Mouse (Mus musculus): ENCODE data around the gene Tecpr1.

The Tecpr1 gene

DNA sequence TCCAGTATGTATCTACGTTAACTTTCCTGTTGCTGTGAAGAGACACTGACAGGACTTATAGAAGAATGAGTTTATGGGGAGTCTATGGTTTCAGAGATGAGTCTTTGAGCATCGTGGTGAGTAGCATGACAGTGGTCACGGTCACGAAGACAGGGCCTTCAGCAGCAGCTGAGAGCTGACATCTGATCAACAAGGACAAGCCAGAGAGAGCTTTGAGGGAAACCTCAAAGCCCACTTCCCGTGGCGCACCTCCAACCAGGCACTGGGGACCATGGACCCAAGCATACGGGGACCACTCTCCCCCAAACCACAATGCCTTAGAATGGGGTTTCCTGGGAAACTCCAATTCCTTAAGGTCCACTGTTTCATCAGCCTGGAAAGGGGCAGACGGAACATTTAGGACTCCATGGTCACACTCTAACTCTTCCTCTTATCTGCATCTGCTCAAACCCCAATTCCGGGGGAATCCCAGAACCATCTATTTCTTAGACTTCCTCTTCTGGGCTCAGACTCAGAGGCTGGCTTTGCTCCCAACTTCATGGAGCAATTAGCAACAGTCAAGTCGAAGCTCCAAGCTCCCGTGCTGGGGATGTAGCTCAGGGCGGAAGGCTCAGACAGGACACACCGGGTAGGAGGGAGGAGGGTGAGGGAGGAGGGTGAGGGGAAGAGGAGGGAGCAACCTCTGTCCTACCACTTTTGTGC is 28.6 kb upstream of the Tecpr1 start:
- DNase-seq, result peak in 1 of 2 experiments; percentile 32

DNA sequence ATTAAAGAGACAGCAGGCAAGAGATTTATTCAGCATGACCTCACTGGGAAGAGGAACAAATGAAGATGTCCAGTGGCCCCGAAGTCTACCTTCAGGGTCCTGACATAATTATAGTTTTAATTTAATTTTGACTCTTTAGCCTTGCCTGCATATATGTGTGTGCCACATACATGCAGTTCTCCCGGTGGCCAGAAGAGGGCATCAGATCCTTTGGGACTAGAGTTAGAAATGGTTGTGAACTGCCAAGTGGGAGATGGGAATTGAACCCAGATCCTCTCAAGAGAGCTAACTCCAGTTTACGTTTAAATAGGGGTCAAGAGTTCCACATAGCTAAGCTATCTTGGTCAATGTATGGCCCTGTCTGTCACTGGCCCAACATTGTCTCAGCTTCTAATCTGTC is 26.5 kb upstream of the Tecpr1 start:
- peak in 1 of 2 experiments; percentile 40 for DNase-seq

DNA sequence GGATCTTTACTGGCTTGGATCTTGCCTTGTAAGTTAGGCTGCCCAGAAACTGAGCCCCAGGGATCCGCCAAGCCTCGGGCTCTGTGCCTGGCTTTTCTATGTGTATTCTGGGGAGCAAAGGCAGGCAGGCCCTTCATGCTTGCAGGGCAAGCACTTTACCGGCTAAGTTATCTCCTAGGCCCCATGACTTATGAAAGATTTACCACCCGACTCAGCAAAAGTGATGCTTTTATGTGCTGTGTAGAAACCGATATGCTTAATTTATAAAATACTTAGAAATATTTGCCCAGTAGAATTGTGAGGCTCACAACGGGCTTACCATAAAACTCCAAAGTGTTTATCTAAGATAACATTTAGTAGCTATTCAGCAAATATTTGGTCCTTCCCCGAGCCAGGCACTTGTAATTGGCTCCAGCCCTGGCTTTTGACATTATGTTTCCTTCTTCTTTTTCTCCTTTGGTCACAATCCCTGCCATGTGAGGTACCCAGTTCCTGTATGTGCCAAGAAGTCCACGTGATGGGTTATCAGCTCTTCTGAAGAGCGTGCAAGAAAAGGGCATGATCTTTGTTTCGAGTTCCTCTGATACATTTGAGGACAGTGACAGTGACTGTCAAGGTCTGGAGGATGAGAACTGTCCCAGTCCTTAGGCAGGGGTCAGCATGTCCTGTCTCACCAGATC is 24.6 kb upstream of the Tecpr1 start:
- no peak for DNase-seq

DNA sequence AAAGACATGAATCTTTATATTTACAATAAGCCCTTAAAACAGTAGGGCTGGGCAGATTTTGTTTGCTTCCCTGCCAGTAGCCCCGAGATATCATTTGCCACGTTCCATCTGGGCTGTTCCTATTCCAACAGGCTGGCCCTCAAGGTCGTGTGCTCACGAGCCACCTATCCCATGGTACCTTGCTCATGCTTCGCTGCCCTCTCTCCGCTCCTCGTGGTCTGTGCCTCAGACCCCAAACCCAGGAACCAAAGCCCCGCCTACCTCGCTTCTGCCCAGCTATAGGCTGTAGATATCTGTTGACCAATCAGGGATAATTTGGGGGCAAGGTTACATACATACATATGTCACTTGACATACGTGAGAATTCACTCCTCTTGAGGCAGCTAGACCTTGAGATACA is 23.9 kb upstream of the Tecpr1 start:
- no peak for DNase-seq

DNA sequence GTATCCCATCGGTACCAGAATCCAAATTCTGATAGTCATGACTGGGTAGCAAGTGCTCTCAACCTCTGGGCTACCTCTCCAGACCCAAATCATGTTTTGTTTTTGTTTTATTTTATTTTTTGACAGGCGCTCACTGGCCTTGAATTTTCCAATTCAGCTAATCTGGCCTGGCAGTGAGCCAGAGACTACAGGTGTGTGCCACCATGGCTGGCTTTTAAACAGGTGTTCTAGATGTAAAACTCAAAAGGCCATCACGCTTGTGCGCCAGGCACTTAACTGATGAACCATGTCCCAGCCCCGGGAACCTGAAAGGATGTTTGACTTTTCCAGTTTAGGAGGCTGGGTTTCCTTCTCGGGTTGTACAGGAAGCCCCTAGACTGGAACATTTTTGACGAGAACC is 23.3 kb upstream of the Tecpr1 start:
- DNase-seq, result no peak

DNA sequence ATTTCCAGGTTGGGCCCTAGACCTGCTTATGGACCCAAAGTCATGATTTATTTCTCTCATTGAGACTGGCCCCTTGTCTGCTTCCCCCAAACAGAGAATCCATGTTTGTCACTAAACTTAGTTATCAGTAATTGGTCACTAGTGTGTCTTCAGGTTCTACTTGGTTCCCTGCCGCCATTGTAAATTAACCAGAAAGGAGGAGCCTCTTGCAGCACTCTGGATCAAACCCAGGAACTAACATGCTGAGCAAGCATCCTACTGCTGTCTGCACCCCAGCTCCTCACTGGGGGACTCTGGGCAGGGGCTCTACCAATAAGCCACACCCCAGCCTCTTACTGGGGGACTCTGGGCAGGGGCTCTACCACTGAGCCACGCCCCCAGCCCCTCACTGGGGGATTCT is 22.2 kb upstream of the Tecpr1 start:
- no peak for DNase-seq

DNA sequence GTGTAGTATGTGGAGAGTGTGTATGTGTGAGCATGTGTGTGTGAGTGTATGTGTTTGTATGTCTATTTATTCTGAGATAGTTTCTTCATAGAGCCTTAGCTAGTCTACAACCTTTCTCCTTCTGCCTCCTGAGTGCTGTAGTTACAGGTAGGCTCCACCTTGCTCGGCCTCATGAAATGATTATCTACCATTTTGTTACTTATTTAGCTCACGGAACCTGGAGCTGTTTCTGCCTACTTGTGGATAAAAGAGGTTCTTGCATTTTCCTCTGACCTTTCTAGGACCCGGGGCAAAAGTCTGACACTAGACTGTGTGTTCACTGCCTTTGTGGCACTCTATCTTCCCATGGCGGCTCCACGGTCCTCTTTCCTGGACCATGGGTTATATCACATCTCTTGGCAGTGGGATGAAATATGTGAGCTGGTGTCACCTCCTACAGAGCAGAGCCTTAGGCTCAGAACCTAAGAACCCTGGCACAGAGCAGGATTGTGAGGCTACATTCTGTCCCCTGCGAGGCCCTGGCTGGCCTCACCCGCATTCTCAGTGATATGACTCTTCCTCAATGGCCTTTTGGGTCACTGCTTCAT is 20.6 kb upstream of the Tecpr1 start, which contains the start of gene Bri3:
Bri3 (plus strand) TSS at position 537 of the 587 bp plus-strand sequence.
- DNase-seq, result no peak

DNA sequence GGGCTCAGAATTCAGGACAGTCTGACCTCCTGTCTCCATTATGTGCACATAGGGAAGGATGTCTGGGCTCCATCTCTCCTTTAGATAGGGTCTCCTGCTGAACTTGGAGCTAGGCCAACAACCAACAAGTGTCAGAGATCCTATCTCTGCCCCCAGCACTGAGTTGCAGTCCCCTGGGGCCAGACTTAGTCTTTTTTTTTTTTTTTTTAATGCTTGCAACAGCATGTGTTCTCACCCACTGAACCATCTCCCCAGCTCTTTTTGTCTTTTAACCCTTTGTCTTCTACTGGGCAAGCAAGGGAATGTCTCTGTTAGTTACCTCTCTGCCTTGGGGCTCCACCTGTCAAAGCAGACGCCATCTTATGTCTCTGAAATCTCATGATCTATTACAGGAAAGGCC is 15.6 kb upstream of the Tecpr1 start:
- DNase-seq, result no peak

DNA sequence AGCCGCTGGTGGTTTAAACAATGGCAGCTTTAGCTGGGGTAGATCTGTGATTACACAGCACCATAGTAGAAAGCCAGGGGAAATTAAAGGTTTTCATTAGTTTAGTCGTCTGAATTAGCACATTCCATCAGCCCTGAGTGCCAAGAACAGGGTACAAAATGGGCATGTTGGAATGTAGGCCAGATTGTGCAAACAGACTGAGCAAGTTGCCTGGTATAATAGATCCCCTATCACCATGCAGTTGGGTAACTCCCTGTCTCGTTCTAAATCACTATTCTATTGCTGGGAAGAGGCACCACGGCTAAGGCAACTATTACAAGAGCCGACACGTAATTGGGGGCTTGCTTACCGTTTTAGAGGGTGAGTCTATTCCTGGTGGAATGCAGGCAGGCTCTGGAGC is 11.3 kb upstream of the Tecpr1 start:
- DNase-seq, result no peak

DNA sequence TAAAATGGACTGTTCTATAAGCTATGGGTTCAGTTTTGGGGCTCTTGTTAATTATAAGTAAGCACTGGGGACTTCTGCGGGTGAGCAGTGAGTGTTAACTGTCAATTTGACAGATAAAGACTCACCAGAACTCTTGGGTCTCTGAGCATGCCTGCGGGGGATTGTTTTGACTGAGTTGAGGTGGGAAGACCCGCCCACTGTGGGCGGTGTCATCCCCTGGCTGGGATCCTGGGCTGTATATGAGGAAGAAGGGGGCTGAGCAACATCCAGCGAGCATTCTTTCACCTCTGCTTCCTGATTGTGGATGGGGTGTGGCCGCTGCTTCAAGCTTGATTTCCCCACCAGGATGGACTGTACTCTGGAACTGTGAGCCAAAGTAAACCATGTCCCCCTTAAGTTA is 10.8 kb upstream of the Tecpr1 start:
- DNase-seq, result no peak

DNA sequence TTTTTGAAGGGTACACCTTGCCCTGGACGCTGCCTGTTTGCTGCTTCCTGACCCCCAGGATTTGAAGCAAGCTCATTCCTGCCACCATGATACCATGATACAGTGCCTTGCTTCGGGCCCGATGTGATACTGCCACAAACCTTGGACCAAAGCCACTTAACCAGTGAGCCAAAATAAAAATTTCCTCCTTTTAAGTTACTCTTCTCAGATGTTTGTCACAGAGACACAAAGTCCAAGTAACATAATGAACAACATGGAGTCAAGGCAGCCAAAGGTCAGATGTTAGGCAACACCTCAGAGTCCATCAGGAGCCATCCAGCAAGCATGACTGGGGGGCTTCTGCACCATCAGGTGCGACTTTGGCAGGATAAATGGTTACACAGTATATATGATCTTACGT is 9.1 kb upstream of the Tecpr1 start:
- DNase-seq, result no peak

DNA sequence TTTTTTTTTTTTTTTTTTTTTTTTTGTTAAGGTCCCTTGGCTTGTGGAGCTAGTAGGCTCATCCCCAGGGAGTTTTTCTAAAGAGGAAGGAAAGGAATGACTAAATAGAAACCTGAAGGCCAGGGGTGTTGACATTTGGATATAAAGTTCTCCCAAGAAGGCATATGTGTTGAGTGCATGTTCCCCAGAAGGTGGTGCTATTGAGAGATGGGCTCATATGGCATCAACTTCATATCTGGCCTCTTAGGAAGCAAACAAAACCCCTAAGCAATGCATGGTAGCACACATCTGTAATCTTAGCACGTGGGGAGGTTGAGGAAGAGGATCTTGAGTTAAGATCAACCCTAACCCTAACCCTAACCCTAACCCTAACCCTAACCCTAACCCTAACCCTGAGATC is 8.0 kb upstream of the Tecpr1 start:
- DNase-seq, result no peak

DNA sequence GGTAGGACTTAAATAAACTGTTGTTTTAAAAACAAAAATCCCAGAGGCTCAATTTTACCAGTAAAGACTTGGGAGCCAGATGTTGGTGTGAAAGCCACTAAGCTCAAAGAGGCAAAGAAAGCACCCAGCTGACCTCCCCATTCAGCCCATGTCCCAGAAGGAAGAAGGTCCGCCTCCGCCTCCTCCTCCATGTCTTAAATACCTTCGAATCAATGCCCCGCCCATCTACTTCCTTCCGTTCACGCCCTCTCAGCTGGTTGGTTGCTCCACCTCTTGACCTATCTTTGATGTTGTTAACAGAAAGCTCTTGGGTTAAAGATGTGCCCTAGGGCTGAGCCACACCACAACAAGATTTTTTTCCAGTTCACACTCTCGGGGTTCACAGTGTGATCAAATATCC is 6.8 kb upstream of the Tecpr1 start:
- DNase-seq, result no peak

DNA sequence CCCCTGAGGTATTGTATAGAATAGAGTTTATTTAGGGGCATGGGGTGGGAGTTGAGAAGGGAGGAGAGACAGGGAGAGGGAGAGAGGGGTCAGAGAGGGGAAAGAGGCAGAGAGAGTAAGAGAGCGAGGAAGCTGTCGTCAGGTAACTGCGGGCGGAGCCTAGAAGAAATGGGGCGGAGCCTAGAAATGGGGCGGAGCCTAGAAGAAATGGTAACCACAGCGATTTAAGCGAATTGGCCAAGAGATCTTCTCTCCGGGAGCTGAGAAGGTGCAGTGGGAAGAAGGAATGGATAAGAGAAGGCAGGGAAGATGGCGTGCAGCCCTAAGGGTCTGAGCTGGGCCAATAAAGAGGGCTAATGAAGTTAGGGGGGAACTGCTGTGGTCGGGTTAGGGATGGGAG is 2.8 kb upstream of the Tecpr1 start:
- DNase-seq, result no peak

DNA sequence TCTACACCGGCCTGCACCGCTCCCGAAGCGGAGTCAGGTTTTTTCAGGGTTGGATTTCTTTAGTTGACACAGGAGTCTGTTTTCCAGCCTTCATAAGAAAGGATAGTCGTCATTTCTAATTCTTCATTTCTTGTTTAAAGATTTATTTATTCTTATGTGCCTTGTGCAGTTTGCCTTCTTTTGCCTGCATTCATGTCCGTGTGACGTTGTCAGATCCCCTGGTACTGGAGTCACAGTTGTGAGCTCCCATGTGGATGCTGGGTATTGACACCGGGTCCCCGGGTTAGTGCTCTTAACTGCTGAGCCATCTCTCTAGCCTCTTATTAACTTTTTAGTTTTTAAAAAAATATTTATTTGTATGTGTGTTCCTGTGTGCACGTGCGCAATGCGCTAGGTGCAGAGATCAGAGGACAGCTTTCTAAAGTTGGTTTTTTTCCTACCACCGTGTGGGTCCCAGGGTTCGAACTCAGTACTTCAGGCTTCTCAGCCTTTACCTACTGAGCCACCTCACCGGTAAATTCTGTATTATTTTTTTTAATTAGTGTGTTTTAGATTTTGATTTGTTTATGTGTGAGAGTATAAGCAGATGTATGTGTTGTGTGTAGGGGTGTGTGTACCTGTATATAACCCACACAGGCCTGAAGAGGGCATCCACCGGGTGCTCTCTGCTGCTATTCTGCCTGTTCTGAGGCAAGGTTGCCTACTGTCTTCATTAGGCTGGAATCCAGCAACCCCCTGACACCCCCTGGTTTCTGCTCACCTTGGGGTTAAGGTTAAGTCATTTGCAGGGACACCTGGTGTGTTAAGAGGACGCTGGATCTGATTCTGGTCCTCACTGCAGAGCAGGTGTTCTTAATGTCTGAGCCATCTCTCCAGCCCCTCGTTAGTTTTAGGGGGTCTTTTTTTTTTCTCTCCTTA is 743 bp upstream of the Tecpr1 start:
- peak in 1 of 2 experiments; percentile 33 for DNase-seq

DNA sequence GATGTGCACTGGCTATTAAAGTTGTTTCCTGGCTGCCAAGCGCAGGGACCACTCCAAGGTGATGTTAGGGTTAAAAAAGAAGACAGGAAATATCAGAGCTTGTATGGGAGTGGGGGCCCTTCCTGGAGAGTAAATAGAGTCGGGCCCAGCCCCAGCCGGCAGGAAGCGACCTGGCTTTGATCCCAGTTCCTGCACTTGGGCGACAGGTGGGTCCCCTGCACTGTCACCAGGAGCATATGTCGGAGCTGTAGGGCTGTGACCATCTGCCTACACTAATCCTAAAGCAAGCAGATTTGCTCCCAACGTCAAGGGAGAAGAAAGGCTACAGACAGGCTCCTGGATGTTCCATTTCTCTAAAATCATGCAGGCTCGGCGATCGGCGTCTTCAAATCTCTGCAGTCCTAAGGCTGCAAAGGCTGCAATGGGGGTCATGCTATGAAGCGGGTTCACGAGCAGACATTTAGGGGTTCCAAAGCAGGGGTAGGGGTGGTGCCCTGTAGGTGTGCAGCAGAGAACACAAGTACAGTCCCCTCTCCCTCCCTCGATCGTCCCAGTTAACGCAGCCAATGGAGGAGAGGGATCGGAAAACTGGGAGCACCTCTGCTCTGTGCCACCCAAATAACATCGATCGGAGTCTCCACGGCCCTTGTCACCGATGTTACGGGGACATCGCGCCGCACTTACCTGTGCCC is 458 bp downstream of the Tecpr1 start:
- peak in 1 of 2 experiments; percentile 53 for DNase-seq

DNA sequence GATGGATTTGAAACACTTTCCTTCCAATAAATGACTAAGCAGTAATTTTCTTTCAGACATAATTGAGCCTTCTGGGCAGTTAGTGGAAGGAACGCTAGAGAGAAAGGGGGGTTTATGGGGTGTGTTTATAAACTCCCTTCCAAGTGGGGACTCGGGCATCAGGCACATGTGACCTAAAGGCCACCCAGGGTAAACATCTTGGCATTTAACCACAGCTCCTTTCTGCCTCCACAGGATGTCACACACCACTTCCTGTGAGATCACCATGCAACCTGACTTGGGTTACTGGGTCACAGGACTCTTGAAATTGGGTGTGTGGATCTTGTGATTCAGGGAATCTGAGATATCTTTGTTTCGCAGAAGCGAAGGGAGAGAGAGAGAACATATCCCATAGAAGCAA is 2.1 kb downstream of the Tecpr1 start:
- peak; percentile 72 to 77 for DNase-seq

DNA sequence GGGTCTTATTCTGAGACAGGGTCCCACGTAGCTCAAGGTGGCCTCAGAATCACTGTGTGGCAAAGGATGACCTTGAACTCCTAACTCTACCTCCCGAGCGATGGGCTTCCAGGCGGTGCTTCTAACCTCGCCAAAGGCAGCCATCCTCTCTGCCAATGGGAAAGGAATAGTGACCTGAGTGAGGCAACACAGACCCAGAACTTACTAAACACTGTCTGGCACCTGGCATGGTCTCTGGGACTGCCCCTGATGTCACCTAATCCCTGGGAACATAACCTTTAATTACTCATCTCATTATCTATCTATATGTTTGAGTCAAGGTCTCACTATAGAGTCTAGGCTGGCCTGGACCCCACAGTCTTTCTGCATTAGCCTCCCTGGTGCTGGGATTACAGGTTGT is 3.5 kb downstream of the Tecpr1 start:
- no peak for DNase-seq

DNA sequence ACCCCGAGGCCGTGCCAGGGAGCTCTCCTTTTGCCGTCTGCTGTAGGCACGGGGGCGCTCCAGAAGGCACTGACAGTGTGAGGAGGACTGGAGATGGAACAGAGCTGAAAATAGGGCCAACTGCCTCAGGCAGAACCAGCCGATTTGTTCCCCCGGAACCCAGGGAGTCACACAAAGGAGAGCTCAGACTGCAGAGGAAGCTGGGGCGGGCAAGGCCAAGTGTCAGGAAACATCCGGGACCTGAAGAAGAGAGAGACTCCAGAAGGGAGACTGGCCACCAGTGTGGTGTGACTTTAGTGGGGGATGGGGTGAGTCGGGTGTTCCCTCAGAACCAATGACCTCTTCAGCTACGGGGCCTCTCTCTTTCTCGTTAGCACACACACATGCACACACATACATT is 4.1 kb downstream of the Tecpr1 start:
- no peak for DNase-seq

DNA sequence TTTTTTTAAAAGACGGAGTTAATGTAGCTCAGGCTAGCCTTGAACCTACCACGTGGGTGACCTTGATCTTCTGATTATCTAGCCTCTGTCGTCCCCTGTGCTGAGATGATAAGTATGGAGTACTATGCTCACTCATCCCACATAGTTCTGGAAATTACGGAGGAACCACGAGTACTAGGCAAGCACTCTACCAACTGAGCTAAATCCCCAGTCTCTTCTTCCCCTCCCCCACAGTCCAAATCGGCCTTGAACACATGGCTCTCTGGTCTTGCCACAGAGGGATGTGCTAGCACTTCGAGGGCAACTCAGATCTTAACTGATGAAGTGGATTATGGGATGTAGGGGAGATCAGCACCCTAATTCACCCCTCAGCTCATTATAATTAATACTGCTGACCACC is 5.4 kb downstream of the Tecpr1 start:
- DNase-seq, result no peak

DNA sequence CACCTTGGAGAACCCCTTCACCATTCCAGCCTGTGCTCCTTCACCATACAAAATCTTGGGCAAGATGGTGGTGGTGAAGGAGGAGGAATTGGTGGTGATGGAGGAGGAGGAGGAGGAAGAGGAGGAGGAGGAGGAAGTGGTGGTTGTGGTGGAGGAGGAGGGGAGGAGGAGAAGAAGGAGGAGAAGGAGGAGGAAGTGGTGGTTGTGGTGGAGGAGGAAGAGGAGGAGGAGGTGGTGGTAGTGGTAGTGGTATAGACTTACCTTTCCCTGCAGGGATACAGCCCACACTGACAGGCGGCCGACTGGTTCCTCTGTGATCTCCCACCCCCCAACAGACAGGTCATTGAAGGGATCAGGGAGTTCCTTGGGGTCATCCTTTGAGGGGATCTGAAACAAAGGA is 7.4 kb downstream of the Tecpr1 start:
- DNase-seq, result no peak

DNA sequence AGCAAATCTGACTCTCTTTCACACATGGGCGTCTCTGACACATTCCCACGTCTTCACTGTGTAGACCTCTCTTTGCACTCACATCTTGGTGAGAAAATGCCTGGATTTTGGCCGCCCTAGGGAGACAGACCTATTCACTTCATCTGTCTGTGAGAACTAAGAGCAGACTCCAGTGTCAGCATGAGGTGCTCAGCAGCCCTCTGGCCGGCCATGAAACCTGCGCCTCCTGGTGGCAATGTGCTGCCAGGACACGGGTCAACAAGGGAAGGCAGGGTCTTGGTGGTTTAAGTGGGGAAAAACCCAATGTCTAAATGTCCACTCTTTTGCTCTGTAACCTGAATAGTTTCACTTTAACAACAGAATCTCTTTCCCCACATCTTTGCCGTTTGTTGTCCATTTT is 9.0 kb downstream of the Tecpr1 start:
- DNase-seq, result peak; percentile 79 to 81

DNA sequence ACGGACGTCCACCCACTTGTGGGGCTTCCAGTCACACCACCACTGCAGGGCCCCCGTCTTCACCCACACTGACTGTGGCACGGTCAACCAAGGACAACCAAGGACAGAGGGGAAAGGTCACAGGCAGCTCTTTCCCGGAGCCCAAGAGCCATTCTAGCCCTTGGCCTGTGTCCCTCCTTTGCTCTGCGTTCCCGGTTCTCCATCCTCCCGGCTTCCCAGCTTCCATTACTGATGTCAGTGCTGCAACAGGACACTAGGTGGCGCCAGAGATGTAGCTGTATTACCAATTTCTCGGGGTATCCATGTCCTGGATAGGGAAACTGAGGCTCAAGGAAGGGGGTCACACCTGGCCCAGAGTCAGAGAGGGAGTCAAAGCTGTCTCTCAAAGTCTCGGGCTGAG is 15.9 kb downstream of the Tecpr1 start:
- peak; percentile 55 to 61 for DNase-seq

All from B cell, adult 2 months (primary cell).